Mouse (Mus musculus) heart, embryonic 15.5 days (tissue): ENCODE results near the gene Galnt18. TPM values are rescaled to one million over a fixed set of nuclear protein-coding genes. Genes with fewer than 3 reads are reported as not detected.
A peak's percentile ranks its signal among the peaks of the same experiment; 100 is the strongest.

ENCODE experiments used
- ATAC-seq: fragments of 200-750 bp; cut with Nextera tagmentation; replicated peaks from 2 replicates; pipeline ENCODE4 v1.8.0; 2017; ENCODE audit warnings: low read depth, moderate TSS enrichment; ENCODE audit not compliant: insufficient number of reproducible peaks, insufficient read depth, low FRiP score
- H3K27ac ChIP-seq: fragments of 300-500 bp; sonication (generic); 2 replicates; pipeline ENCODE4 v1.5.1; 2015; ENCODE audit warnings: mild to moderate bottlenecking, inconsistent platforms
- H3K27me3 ChIP-seq: fragments of 300-500 bp; sonication (generic); 2 replicates; pipeline ENCODE4 v1.6.1; 2015; ENCODE audit warnings: inconsistent platforms
- H3K36me3 ChIP-seq: fragments of 300-500 bp; sonication (generic); 2 replicates; pipeline ENCODE4 v1.6.1; 2015; ENCODE audit warnings: mild to moderate bottlenecking, inconsistent platforms
- H3K4me1 ChIP-seq: fragments of 300-500 bp; sonication (generic); replicated peaks from 2 replicates; pipeline ENCODE4 v1.6.1; 2015; ENCODE audit warnings: inconsistent platforms
- H3K4me2 ChIP-seq: fragments of 300-500 bp; sonication (generic); 2 replicates; pipeline ENCODE4 v1.6.1; 2015; ENCODE audit warnings: inconsistent platforms, mild to moderate bottlenecking, moderate library complexity
- H3K4me3 ChIP-seq: fragments of 300-500 bp; sonication (generic); 2 replicates; pipeline ENCODE4 v1.5.1; 2015; ENCODE audit warnings: mild to moderate bottlenecking, inconsistent platforms
- H3K9ac ChIP-seq: fragments of 300-500 bp; sonication (generic); 2 replicates; pipeline ENCODE4 v1.6.1; 2015; ENCODE audit warnings: mild to moderate bottlenecking, inconsistent platforms
- H3K9me3 ChIP-seq: fragments of 300-500 bp; sonication (generic); replicated peaks from 2 replicates; pipeline ENCODE4 v1.6.1; 2016; ENCODE audit warnings: inconsistent platforms
- WGBS: fragments of 180-500 bp; shearing (Covaris S2); methylation state at CpG from one replicate; pipeline ENCODE4 v1.1.7; 2015; ENCODE audit warnings: mixed read lengths; 5-methylcytosine and 5-hydroxymethylcytosine counted together
- polyA plus RNA-seq: library from polyadenylated mRNA; unstranded; fragments of >200 nt; fragmentation: Nextera tagmentation; extraction: Ambion mirVana; gene quantifications from 2 replicates; pipeline ENCODE4 v1.2.1, GENCODE M21; 2015

The Galnt18 gene
- polyA plus RNA-seq, 1 experiment from 2014 or later: 16.0 TPM

GRCm38 (mm10) chr7:111515471-111515870 lies 264.3 kb downstream of the Galnt18 start:
- no peaks in the 10 kb centered on the region for H3K9me3 ChIP-seq
- no peaks in the 10 kb centered on the region for H3K27me3 ChIP-seq
- no peak overlapping the region for H3K4me3 ChIP-seq
- ATAC-seq: no peak
- WGBS: 74% methylated on average over 2 of the region's 2 CpGs
- H3K27ac ChIP-seq: no peak overlapping the region
- no peak overlapping the region for H3K9ac ChIP-seq
- H3K4me1 ChIP-seq: peaks cover 13% of the 10 kb centered on the region
- H3K4me2 ChIP-seq: no peak overlapping the region
- H3K36me3 ChIP-seq: no peaks in the 10 kb centered on the region

DNA sequence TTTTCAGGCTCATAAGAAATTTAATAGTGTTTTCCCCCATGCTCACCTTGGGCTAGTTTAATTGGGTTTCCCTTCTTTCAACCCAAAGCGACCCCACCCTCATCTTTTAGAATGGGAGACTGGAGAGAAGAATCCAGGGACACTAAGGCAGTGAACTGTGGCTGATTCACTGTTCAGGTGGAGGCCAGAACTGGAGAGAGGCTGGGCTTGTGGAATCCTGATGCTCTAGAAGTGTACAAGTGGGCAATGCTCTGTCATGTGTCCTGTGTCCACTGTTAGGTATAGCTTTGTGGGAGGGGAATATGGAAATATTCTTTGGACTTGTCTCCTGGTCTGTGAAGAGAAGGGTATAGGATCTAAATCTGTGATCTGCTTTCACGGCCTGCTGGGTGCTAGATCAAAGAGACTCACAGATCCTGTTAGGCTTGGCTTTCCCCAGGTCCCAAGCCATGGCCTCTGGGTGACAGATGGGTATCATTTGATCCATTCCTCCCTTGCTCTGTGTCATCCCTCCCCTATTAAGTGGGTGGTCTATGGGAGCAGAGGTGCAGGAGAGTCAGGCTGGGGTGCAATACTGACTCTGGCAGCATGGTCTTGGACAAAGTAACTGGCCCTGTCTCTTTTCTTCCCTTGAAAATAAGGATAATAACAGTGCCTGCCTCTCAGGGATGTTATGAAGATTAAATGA lies 270.5 kb downstream of the Galnt18 start:
- Histone ChIP-seq H3K9ac (no peak overlapping the region), H3K9me3 (no peaks in the 10 kb centered on the region), H3K4me2 (no peak overlapping the region), H3K4me1 (no peaks in the 10 kb centered on the region), H3K36me3 (no peaks in the 10 kb centered on the region), H3K27me3 (no peaks in the 10 kb centered on the region), H3K27ac (no peak overlapping the region), H3K4me3 (no peak overlapping the region)
- no peak for ATAC-seq
- 76% methylated on average over 2 of the region's 2 CpGs for WGBS

- H3K9me3 ChIP-seq: no peaks in the 10 kb centered on the region
- H3K27ac ChIP-seq: no peak overlapping the region
- no peak overlapping the region for H3K4me3 ChIP-seq
- 72% methylated on average over 2 of the region's 2 CpGs for WGBS
- H3K4me1 ChIP-seq: 0 out of 2 replicates have a peak, but pooled peaks cover 5% of the 10 kb centered on the region
- H3K36me3 ChIP-seq: no peaks in the 10 kb centered on the region
- ATAC-seq: no peak
- no peak overlapping the region for H3K4me2 ChIP-seq
- H3K27me3 ChIP-seq: no peaks in the 10 kb centered on the region
- no peak overlapping the region for H3K9ac ChIP-seq
These were observed 279.2 kb downstream of the Galnt18 start for GRCm38 (mm10) chr7:111500616-111501015.

GRCm38 (mm10) chr7:111499255-111499790 lies 280.5 kb downstream of the Galnt18 start:
- Histone ChIP-seq H3K4me2 (no peak overlapping the region), H3K27ac (no peak overlapping the region)
- WGBS: 59% methylated on average over 2 of the region's 2 CpGs

GRCm38 (mm10) chr7:111497191-111497590 lies 282.6 kb downstream of the Galnt18 start:
- H3K27ac ChIP-seq: no peak overlapping the region
- H3K4me1 ChIP-seq: 0 out of 2 replicates have a peak, but pooled peaks cover 5% of the 10 kb centered on the region
- no peak overlapping the region for H3K4me2 ChIP-seq
- 74% methylated on average over 6 of the region's 6 CpGs for WGBS
- H3K36me3 ChIP-seq: no peaks in the 10 kb centered on the region
- no peak for ATAC-seq
- no peaks in the 10 kb centered on the region for H3K9me3 ChIP-seq
- no peak overlapping the region for H3K4me3 ChIP-seq
- no peak overlapping the region for H3K9ac ChIP-seq
- H3K27me3 ChIP-seq: no peaks in the 10 kb centered on the region

More at GRCm38 (mm10) chr7:111499255-111499790, 280.5 kb downstream of the Galnt18 start:
- no peak for ATAC-seq
- 0 out of 2 replicates have a peak, but pooled peaks cover 5% of the 10 kb centered on the region for H3K4me1 ChIP-seq
- H3K9me3 ChIP-seq: no peaks in the 10 kb centered on the region
- H3K27me3 ChIP-seq: no peaks in the 10 kb centered on the region
- no peak overlapping the region for H3K9ac ChIP-seq
- no peaks in the 10 kb centered on the region for H3K36me3 ChIP-seq
- no peak overlapping the region for H3K4me3 ChIP-seq

DNA sequence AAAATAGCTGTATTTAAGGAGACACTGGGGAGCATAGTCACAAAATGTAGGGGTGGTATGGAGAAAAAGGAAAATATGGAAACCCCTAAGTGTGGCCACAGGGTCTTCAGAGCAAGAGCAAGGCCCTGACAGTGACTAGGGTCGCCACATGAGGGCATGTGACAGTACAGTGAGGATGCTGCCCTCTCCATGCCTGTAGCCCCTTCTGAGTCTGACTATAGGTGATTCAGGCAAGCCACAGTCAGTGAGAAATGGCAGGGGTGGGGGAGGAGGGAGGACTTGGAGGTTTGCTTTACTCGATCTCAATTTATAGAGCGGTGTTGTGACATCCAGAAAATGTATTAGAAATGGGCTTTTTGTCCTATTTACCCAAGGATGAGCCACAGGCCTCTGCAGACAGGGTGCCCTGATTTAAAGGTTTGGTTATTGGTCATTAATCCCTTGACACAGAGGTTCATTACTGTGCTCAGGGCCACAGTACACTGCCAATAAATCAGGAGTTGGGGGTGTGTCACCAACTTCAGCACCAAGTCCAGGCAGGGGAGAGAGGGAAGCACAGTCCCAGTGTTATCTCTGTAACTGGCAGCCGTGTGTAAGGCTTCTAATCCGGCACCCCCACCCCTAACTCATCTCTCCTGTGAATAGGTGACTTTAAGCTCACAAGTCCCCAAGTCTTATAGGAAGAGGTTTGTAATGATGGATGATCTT lies 287.4 kb downstream of the Galnt18 start:
- Histone ChIP-seq H3K27ac (no peak overlapping the region), H3K9ac (no peak overlapping the region), H3K4me2 (no peak overlapping the region), H3K9me3 (no peaks in the 10 kb centered on the region), H3K4me3 (no peak overlapping the region), H3K36me3 (no peaks in the 10 kb centered on the region), H3K4me1 (no peaks in the 10 kb centered on the region), H3K27me3 (no peaks in the 10 kb centered on the region)
- WGBS: 61% methylated on average over 5 of the region's 5 CpGs
- ATAC-seq: no peak

DNA sequence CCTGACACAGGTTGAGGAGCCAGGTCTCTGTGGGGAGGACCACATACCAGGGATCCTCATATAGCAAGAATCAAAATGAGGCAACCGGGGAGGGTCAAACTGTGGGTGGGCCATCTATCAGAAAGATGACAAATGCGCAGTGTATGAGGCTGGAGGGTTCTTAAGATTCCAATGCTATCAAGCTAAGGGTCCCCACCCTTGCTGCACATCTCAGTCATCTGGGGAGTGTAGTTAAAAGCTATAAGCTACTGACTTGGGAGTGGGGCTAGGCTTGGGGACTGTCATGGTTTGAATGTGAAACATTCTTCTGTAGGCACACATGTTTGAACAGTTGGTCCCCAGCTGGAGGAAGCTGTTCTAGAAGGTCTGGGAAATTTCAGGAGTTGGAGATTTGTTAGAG lies 288.2 kb downstream of the Galnt18 start:
- Histone ChIP-seq H3K9ac (no peak overlapping the region), H3K4me1 (no peaks in the 10 kb centered on the region), H3K27ac (no peak overlapping the region), H3K27me3 (no peaks in the 10 kb centered on the region), H3K36me3 (no peaks in the 10 kb centered on the region), H3K4me3 (no peak overlapping the region), H3K9me3 (no peaks in the 10 kb centered on the region), H3K4me2 (no peak overlapping the region)
- 45% methylated on average over 2 of the region's 2 CpGs for WGBS
- peak; percentile 40; the same call in 1 of the 2 replicates for ATAC-seq

GRCm38 (mm10) chr7:111486811-111487333 lies 292.9 kb downstream of the Galnt18 start:
- Histone ChIP-seq H3K9ac (no peak overlapping the region), H3K27ac (no peak overlapping the region), H3K9me3 (no peaks in the 10 kb centered on the region), H3K4me1 (no peaks in the 10 kb centered on the region), H3K4me3 (no peak overlapping the region), H3K4me2 (no peak overlapping the region), H3K27me3 (no peaks in the 10 kb centered on the region), H3K36me3 (no peaks in the 10 kb centered on the region)
- 64% methylated on average over 3 of the region's 3 CpGs for WGBS
- ATAC-seq: no peak

GRCm38 (mm10) chr7:111483896-111484295 lies 295.9 kb downstream of the Galnt18 start:
- Histone ChIP-seq H3K9ac (no peak overlapping the region), H3K4me2 (no peak overlapping the region), H3K9me3 (no peaks in the 10 kb centered on the region), H3K27me3 (no peaks in the 10 kb centered on the region), H3K4me3 (no peak overlapping the region), H3K4me1 (no peaks in the 10 kb centered on the region), H3K36me3 (no peaks in the 10 kb centered on the region), H3K27ac (no peak overlapping the region)
- 72% methylated on average over 4 of the region's 4 CpGs for WGBS
- no peak for ATAC-seq

DNA sequence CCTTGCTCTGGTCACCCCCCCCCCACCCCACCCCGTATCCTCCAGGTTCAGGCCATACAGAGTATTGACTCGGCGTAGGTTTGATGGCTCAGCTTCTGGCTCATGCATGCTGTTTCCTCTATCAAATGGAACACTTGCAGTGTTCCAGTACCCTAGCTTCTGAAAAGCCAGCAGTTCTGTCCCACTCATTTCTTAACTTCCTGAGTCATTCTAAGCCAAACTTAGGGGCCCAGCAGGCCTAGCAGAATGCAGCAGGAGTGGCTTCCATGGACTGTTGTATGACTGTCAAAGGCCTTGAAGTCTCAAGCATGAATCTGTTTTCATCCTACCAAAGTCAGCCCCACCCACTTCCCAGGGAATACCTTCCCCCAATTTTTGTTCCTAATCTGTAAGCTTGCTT lies 296.5 kb downstream of the Galnt18 start:
- Histone ChIP-seq H3K9ac (no peak overlapping the region), H3K36me3 (no peaks in the 10 kb centered on the region), H3K27ac (no peak overlapping the region), H3K27me3 (no peaks in the 10 kb centered on the region), H3K4me2 (no peak overlapping the region), H3K4me1 (no peaks in the 10 kb centered on the region), H3K4me3 (no peak overlapping the region), H3K9me3 (no peaks in the 10 kb centered on the region)
- 91% methylated on average over 3 of the region's 3 CpGs for WGBS
- no peak for ATAC-seq

DNA sequence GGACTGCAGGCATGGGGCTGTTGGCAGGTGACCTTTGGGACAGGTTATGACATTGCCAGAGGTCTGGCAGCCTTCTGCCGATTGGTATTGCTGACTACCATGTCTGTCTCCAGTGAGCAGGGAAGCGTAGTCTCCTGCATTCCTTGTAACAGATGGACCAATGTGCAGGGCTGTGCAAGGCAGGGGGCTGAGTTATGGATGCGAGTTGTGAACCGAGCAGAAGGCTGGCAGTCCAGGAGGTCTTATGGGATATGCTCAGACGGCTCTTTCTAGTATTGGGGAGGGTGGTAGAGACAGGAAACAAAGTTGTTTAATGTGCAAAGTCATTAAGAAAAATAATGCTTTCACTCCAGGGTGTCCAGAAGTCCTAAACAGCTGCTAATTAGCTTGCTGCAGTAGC lies 312.1 kb downstream of the Galnt18 start:
- H3K27me3 ChIP-seq: no peaks in the 10 kb centered on the region; the same call in 1 of the 2 replicates
- ATAC-seq: no peak
- H3K4me2 ChIP-seq: no peak overlapping the region
- H3K9ac ChIP-seq: no peak overlapping the region
- no peaks in the 10 kb centered on the region for H3K9me3 ChIP-seq
- H3K27ac ChIP-seq: no peak overlapping the region
- H3K4me1 ChIP-seq: no peaks in the 10 kb centered on the region
- 65% methylated on average over 5 of the region's 5 CpGs for WGBS
- no peaks in the 10 kb centered on the region for H3K36me3 ChIP-seq
- H3K4me3 ChIP-seq: no peak overlapping the region
